Mouse (Mus musculus) spleen, embryonic (tissue): ENCODE measurements around the gene Serpine1.
"Not testable (repeated sequence)": the region's sequence is repeated elsewhere in the genome, so short reads cannot be mapped to it uniquely, and the experiment has no call there.

Source experiments
- CTCF ChIA-PET: fragments of 350-600 bp; sonication (Branson Sonifier 250); formaldehyde crosslinking; loops from one replicate; lab custom pipeline; 2022; lab: Charles Lee

Gene Serpine1

GRCm38 (mm10) chr5:137072079-137072960 lies at the start of gene Serpine1:
Gene Serpine1, minus strand, starts transcription at chr5:137072268.
- CTCF ChIA-PET: no interaction called here

DNA sequence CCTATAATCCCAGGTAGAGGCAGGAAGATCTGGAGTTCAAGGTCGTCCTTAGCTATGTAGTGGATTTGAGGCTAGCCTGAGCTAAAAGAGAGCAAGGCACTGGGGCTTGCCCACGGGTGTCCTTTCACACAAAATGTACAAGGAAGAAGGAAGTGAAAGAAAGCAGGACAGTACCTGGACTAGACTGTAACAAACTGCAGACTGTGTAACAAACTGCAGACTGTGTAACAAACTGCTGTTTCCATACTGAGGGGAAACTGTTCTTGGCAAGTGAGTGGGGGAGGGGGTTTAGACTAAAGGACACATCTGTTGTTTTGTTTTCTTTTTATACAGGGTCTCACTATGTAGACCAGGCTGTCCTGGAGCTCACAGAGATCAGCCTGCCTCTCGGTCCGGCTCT lies 49.2 kb upstream of the Serpine1 start:
- CTCF ChIA-PET: interaction anchor here (0.6 to 0.9 kb wide), 3 partner anchors 28 to 166 kb away, joined by 3 to 7 read pairs (median 4); partner anchors contain the start of gene Ache

- CTCF ChIA-PET: interaction anchor here (0.5 to 1.0 kb wide), 2 partner anchors 15 to 623 kb away, joined by 3 to 11 read pairs; no protein-coding TSS in a partner anchor
These were observed 46.8 kb upstream of the Serpine1 start for GRCm38 (mm10) chr5:137118878-137119277.

DNA sequence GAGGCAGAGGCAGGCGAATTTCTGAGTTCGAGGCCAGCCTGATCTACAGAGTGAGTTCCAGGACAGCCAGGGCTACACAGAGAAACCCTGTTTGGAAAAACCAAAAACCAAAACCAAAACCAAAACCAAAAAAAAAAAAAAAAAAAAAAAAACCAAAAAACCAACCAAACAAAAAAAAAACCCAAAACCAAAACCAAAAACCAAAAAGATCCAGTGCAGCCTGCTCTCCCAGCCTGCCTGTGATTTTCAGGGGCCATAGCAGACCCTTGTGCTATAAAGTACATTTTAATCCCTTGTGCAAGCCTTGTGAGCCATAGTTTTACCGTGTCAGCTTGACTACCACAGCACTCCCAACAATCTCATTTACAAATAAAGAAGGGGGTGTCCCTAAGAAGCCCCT lies 45.9 kb upstream of the Serpine1 start:
- CTCF ChIA-PET: not testable (repeated sequence)

DNA sequence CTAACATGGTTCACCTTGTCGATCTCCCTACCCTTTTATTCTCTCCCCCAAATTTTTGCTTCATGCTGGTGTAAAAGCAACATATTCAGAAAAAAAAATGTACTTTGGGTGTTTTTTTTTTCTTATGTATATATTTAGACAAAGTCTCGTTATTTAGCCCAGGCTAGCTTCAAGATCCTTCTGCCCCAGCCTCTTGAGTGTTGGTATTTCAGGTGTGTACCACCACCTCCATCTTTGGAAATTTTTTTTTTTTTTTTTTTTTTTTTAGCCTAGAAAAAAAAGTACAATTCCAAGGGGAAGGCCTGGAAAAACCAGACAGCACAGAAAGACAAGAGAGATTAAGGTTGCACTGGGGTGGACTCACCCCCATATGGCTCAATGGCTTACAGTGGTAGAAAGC lies 44.9 kb upstream of the Serpine1 start:
- CTCF ChIA-PET: interaction anchor here (0.7 kb wide), 2 partner anchors 325 to 1487 kb away, joined by 3 to 9 read pairs; no protein-coding TSS in a partner anchor

- CTCF ChIA-PET: interaction anchor here (0.6 to 0.7 kb wide), 2 partner anchors 15 to 326 kb away, joined by 3 read pairs; no protein-coding TSS in a partner anchor
These were observed 44.1 kb upstream of the Serpine1 start, which contains the start of gene Trim56 for GRCm38 (mm10) chr5:137115866-137116847. Gene Trim56, minus strand, starts transcription at chr5:137116209.

DNA sequence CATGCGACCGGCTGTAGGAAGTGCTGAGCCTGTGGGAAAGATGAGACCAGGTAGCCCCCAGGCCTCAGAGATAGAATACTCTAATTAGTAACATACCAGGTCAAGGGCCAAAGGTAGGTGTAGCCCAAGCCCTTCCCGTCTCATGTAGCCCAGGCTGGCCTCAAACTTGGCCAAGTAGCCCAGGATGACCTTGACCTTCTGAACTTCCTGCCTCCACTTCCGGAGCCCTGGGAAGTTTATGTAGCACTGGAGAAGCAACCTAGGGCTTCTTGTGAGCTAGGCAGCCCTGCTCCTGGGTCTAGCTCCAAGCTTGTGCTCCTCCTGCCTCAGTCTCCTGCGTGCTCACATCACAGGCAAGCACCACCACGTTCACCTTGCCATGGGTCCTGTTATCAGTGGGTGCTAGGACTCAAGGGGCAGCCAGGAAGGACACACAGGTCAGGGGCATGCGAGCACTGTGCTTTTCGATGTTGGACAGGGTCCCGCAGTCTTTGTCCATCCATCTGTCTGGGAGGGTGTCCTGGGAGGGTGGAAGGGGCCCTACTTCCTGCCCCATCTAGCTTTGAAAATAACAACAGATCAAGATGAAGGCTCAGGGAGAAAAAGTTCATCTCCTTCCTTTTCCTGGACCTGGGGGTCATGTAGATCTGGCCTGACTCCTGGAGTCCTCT lies 43.0 kb upstream of the Serpine1 start:
- CTCF ChIA-PET: interaction anchor here (0.6 to 0.7 kb wide), 3 partner anchors 14 to 325 kb away, joined by 3 read pairs; no protein-coding TSS in a partner anchor

GRCm38 (mm10) chr5:137111542-137112408 lies 39.7 kb upstream of the Serpine1 start:
- CTCF ChIA-PET: no interaction called here

- CTCF ChIA-PET: no interaction called here
These were observed 38.8 kb upstream of the Serpine1 start for GRCm38 (mm10) chr5:137110863-137111262.

- CTCF ChIA-PET: no interaction called here
These were observed 38.0 kb upstream of the Serpine1 start for GRCm38 (mm10) chr5:137109941-137110593.

DNA sequence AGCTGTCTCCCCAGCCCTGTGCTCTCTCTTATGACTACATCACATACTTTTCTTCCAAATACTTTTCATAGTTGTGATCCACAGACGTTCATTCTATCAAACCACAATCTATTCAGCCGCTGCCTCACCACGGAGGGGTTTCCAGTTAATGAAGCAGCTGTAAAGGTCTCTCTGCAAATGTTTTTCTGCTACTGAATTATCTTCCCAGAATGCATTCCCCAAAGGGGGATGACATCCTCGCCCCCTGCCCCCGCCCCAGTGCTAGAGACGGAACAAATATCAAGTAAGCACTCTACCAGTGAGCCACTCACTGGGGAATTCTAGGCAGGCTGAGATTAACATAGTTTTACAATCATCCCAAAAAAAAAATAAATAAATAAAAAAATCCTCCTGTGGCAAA lies 36.0 kb upstream of the Serpine1 start:
- CTCF ChIA-PET: interaction anchor here (0.6 kb wide), 1 partner anchor 179 kb away, joined by 11 read pairs; the partner anchor contains the start of gene Ache

DNA sequence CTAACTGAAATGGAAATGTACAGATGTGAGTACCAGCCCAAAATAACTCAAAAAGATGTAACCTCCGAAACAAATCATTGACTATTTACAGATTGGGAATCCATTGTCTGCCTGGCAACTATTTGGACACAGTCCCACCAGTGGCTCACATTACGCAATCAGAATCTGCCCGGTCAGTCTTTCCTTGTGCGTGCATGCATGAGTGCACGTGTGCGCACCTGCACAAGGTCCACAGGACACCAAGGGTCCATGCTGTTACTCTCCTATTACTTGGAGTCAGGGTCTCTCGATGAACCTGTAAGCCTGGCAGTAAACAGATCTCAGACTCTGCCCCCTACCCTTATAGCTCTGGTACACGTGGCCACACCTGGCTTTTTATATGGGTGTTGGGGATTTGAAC lies 35.6 kb upstream of the Serpine1 start:
- CTCF ChIA-PET: no interaction called here

DNA sequence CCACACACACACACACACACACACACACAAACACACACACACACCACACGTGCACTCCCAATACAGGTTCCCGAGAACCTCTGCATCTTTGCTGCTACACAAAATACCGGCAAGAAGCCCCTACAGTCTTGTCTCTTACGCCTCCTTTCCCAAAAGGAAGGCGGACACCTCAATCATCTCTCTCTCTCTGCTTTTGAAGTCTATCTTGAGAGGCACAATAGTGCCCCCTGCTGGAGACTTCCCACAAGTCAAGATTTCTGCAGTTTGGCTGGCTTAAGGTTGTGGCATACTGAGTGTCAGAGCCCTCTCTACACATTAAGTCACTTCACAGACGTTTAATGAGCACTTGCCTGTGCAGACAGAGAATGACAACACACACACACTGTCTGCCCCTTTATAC lies 35.0 kb upstream of the Serpine1 start:
- CTCF ChIA-PET: no interaction called here

DNA sequence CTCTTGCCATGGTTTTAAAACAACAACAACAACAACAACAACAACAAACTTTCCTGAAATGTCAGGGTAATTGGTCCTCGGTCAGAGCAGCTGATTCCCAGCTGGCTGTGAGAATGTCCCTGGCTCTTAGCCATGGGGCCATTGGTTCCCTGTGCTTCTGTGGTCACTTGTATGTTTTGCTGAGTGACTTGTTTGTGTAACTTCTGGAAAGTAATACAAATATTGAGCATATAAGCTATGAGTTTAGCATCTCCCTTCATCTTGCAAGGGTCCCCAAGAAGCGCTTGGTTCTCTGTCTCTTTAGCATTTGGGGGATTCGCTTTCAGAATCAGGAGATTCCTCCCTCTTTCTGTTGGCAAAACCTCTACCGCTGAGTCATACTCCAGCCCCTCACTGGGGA lies 34.4 kb upstream of the Serpine1 start:
- CTCF ChIA-PET: interaction anchor here (0.6 kb wide), 1 partner anchor 351 kb away, joined by 3 read pairs; no protein-coding TSS in a partner anchor

DNA sequence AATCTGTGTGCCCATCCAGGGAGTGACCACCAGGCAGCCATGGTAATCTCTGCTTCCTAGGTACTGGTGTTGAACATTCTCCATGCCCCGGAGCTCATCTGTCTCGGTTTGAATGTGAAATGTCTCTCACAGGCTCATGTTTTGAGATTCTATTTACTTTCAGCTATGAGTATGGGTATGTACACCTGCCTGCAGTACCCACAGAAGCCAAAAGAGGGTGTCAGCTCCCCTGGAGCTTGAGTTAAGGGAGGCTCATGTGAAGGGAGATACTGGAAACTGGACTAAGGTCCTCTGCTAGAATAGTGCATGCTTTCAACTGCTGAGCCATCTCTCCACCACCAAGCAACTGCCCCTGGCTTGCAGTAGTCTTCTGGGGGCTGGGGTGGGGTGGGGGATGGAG lies 31.9 kb upstream of the Serpine1 start:
- CTCF ChIA-PET: interaction anchor here (0.8 kb wide), 1 partner anchor 15 kb away, joined by 11 read pairs; no protein-coding TSS in a partner anchor

DNA sequence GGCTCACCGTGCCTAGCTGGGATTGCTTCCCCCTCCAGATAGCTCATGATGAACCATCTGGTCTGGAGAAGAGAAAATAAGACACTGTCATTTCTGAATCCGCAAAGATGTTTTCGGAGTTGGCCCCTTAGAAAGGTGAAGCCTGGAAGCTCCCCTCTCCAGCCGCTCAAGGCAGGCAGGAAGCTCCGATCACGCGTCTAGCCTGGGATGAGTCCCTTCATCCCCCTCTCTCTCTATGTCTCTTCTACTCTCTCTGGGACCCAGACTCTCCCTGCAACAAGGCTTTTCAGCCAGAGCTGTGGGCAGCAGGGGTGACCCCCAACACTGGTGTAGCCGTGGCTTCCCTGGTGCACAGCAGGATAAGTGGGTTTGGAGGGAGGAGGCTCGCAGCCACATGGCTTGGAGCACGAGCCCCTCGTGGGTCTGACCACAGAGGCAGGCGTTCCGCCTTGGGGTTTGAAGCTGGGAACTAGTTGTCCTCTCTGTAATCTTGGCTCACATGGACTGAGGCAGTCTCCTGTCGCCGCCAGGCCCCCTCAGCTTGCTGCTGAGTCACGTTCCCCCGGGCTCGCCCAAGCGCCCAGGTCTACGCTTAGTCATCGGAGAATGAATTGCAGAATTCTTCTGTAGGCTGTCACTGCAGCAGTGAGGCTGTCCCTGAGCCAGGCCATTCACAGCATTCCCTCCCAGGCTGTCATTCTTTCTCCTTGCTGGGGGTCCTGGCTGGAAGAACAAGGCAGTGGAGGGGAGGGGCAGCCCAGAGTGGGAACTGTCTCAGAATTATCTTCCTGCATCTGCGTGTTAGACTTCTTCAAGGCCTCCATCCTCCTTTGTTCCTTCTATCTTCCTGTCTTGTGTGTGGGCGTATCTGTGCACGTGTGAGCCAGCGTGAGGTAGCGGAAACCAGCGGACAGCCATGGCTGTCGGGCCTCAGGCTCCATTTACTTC lies 30.8 kb upstream of the Serpine1 start:
- CTCF ChIA-PET: no interaction called here

DNA sequence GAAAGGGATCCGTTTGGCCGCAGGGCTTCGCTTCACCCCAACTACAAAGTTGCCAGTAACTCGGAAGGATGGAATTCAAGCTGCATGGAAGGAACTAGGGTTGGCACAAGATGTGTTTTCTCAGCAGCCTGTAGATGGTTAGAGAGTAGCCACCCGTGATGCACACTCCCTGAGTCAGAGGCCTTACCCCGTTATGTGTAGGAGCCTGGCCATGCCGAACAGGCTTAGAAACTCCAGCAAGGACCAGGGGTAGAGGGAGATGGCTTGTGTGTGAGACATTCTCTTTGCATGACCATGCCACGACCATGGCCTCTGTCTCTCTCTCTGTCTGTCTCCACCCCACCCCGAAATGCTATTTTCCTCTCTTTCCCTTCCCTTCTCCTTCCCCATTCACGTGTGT lies 30.0 kb upstream of the Serpine1 start:
- CTCF ChIA-PET: interaction anchor here (0.5 kb wide), 1 partner anchor 1477 kb away, joined by 3 read pairs; no protein-coding TSS in a partner anchor

- CTCF ChIA-PET: no interaction called here
These were observed 28.6 kb upstream of the Serpine1 start for GRCm38 (mm10) chr5:137100660-137101059.
